Mouse (Mus musculus) forebrain, embryonic 13.5 days (tissue): ENCODE results near the gene Upb1. TPM values are rescaled to one million over a fixed set of nuclear protein-coding genes. Genes with fewer than 3 reads are reported as not detected.
"Not testable (repeated sequence)": the region's sequence is repeated elsewhere in the genome, so short reads cannot be mapped to it uniquely, and the experiment has no call there.

Experiments
- ATAC-seq: fragments of 200-750 bp; cut with Nextera tagmentation; 2 replicates; pipeline ENCODE4 v1.8.0; 2017
- H3K27ac ChIP-seq: fragments of 300-500 bp; sonication (generic); 2 replicates; pipeline ENCODE4 v1.5.1; 2015; ENCODE audit warnings: inconsistent platforms, mild to moderate bottlenecking, moderate library complexity
- H3K27me3 ChIP-seq: fragments of 300-500 bp; sonication (generic); 2 replicates; pipeline ENCODE4 v1.6.1; 2015; ENCODE audit warnings: mild to moderate bottlenecking, inconsistent platforms
- H3K36me3 ChIP-seq: fragments of 300-500 bp; sonication (generic); 2 replicates; pipeline ENCODE4 v1.6.1; 2015; ENCODE audit warnings: mild to moderate bottlenecking, inconsistent platforms; ENCODE audit not compliant: poor library complexity, severe bottlenecking
- H3K4me1 ChIP-seq: fragments of 300-500 bp; sonication (generic); 2 replicates; pipeline ENCODE4 v1.6.1; 2015; ENCODE audit warnings: inconsistent platforms
- H3K4me2 ChIP-seq: fragments of 300-500 bp; sonication (generic); 2 replicates; pipeline ENCODE4 v1.6.1; 2015; ENCODE audit warnings: inconsistent platforms, mild to moderate bottlenecking, moderate library complexity
- H3K4me3 ChIP-seq: fragments of 300-500 bp; sonication (generic); 2 replicates; pipeline ENCODE4 v1.5.1; 2015; ENCODE audit warnings: mild to moderate bottlenecking, inconsistent platforms
- H3K9ac ChIP-seq: fragments of 300-500 bp; sonication (generic); 2 replicates; pipeline ENCODE4 v1.6.1; 2015; ENCODE audit warnings: mild to moderate bottlenecking, inconsistent platforms
- H3K9me3 ChIP-seq: fragments of 300-500 bp; sonication (generic); replicated peaks from 2 replicates; pipeline ENCODE4 v1.6.1; 2016; ENCODE audit warnings: inconsistent platforms
- WGBS: fragments of 180-500 bp; shearing (Covaris S2); methylation state at CpG from one replicate; pipeline ENCODE4 v1.1.7; 2015; 5-methylcytosine and 5-hydroxymethylcytosine counted together
- polyA plus RNA-seq: library from polyadenylated mRNA; unstranded; fragments of >200 nt; fragmentation: Nextera tagmentation; extraction: Ambion mirVana; gene quantifications from 2 replicates; pipeline ENCODE4 v1.2.1, GENCODE M21; 2015

Gene Upb1
- polyA plus RNA-seq, 1 experiment from 2014 or later = not detected

DNA sequence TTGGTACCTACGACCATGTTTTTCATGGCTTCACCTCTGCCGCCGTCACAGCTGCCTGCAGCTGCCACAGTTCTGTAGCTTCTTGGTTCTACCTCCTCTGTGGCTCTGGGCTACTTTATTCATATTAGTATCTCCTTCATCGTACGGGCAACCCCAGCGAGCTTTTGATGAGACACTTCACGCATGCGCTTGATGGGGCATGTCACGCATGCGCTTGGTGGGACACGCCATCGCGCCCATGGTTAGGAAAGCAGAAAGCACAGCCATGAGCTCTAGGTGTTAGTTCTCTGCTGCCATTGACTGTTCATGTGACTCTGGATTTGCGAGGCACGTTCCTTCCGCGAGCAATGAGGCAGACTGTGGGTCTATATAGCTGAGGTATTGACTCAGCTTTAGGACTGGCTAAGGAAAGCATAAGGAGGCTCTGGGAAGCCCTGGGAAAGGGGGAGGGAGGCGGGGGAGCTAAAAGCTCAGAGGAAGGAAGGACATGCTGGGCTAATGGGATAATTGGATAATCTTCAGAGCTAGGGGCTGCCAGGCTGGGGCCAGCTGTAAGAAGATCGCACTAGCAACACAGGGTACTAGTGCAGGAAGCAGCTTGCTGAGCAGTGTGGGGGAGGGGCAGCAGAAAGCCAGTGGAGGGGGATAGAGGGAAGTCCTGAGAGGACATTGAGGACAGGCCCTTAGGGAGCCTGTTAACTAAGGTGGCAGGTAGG, 43.4 kb downstream of the Upb1 start:
- peak; percentile 83 for ATAC-seq
- peaks cover 13% of the 10 kb centered on the region for H3K4me1 ChIP-seq
- H3K4me3 ChIP-seq = no peak overlapping the region
- no peaks in the 10 kb centered on the region for H3K36me3 ChIP-seq
- H3K9me3 ChIP-seq = no peaks in the 10 kb centered on the region
- H3K9ac ChIP-seq = no peak overlapping the region
- peak overlapping the region; percentile 48; the same call in 1 of the 2 replicates for H3K27ac ChIP-seq
- no peak overlapping the region for H3K4me2 ChIP-seq
- WGBS = 72% methylated on average over 19 of the region's 19 CpGs
- H3K27me3 ChIP-seq = no peaks in the 10 kb centered on the region

DNA sequence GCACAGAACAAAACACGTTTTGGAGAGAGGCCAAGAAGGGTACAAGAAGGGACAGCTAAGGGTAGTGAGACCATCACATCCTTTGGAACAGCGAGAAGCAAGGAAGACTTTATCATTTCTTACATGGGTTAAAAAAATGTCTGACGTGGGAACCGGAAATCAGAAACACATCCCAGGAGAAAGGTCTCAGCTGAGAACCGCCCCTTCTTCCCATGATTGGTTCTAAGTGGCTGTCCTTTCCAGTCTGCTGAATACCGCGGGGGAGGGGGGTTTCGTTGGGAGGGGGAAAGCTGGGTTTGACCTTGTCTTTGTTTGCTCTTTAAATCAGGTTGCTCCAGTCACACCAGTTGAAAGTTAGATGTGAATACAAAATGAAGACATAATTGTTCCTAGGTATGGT, 44.1 kb downstream of the Upb1 start:
- no peak overlapping the region for H3K4me3 ChIP-seq
- 60% methylated on average over 8 of the region's 8 CpGs for WGBS
- no peaks in the 10 kb centered on the region for H3K36me3 ChIP-seq
- no peak overlapping the region; the same call in 1 of the 2 replicates for H3K27ac ChIP-seq
- H3K9ac ChIP-seq = no peak overlapping the region
- no peak for ATAC-seq
- no peaks in the 10 kb centered on the region for H3K9me3 ChIP-seq
- no peak overlapping the region for H3K4me2 ChIP-seq
- peaks cover 11% of the 10 kb centered on the region for H3K4me1 ChIP-seq
- no peaks in the 10 kb centered on the region for H3K27me3 ChIP-seq

DNA sequence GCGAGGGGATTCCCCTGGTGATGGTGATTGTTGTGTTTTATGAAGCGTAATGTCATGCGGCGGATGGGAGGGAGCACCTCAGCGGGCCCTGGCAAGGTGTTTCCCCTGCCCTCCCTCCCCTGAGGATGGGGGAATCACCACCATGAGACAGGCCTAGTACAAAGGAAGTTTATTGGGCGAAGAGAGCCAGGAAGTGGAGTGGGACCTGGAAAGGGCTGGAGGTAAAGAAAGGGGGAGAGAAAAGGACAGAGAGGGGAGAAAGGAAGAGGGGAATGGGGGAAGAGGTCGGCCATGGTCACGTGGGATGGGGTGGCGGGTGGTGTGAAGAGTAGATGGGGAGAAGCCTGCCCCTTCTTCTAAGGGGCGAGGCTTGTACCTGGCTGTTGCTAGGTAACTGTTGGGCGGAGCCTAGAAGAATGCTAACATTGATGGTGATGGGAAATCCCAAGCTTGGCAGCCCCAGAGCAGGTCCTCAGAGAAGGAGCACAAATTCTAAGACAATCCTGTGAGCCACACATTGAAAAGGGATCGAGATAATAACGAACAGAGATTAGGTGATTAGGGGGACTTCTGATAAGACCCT, 45.7 kb downstream of the Upb1 start:
- Histone ChIP-seq H3K27ac (no peak overlapping the region), H3K9me3 (no peaks in the 10 kb centered on the region), H3K27me3 (no peaks in the 10 kb centered on the region), H3K4me1 (peaks cover 21% of the 10 kb centered on the region), H3K36me3 (no peaks in the 10 kb centered on the region), H3K4me2 (no peak overlapping the region), H3K9ac (no peak overlapping the region), H3K4me3 (no peak overlapping the region)
- no peak for ATAC-seq
- 71% methylated on average over 13 of the region's 13 CpGs for WGBS

DNA sequence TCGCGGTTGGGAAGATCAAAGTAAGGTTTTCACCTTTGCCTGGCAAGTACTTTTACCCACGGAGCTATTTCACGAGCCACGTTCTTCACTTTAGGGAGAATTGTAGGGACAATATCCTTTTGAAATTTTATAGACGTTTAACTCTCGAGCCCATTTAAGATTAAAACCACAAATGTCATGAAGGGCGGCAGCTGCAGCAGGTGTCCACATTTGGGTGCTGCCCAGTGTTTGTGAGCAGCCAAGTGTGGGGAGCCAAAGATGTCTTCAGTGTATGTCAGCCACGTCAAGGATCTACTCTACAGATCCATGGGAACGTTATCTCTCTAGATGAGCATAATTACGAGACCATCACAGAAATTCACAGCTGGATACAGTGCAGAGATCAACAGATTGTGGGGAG, 46.6 kb downstream of the Upb1 start:
- Histone ChIP-seq H3K27me3 (no peaks in the 10 kb centered on the region), H3K9me3 (no peaks in the 10 kb centered on the region), H3K4me2 (no peak overlapping the region), H3K36me3 (no peaks in the 10 kb centered on the region), H3K9ac (no peak overlapping the region), H3K4me1 (peaks cover 24% of the 10 kb centered on the region), H3K4me3 (no peak overlapping the region), H3K27ac (no peak overlapping the region)
- WGBS = 86% methylated on average over 11 of the region's 11 CpGs
- no peak for ATAC-seq

DNA sequence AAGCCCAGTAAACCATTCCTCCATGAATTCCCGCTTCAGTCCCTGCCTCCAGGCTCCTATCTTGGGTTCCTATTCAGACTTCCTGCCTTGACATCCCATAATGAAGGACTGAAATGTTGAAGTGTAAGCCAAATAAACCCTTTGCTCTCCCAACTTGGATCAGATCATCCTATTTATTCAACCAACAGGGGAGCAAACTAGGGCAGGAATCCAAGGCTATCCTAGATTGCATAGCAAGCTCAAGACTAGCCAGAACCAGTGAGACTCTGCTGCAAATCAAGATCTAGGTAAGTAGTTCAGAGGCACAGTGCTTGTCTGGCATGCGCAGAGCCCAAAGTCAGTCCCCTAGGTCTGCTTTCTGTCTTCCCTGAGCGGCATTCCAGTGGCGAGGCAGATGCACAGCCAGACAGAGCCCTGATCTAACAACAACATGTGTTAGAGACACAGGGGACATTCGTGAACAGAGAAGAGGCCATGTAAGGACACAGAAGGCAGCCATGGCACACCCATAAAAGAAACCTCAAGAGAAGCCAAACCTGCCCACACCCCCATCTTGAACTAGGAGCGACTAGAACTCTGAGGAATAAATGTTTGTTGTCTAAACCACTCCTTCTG, 48.0 kb downstream of the Upb1 start:
- Histone ChIP-seq H3K36me3 (no peaks in the 10 kb centered on the region), H3K9ac (no peak overlapping the region), H3K27me3 (no peaks in the 10 kb centered on the region), H3K4me3 (no peak overlapping the region), H3K4me2 (no peak overlapping the region), H3K27ac (no peak overlapping the region), H3K9me3 (no peaks in the 10 kb centered on the region), H3K4me1 (peaks cover 24% of the 10 kb centered on the region)
- ATAC-seq = no peak
- WGBS = 90% methylated on average over 6 of the region's 6 CpGs

DNA sequence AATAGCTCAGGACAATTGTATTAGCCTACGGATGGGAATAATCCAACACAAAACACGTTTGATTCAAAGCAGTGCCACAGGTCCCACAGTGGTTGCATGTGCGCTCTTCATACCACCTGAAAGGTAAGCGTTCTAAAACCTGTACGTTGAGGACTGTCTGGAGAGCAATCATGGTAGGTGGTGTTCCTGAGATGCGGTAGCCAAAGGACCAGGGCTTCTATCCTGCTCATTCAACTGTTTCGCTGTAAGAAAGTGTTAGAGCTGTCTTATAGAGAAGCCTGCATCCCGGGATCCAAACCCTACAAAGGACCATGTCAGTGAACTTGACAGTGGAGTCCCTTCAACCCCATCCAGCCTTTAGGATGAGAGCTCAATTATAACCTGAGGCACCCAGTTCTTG, 49.4 kb downstream of the Upb1 start:
- Histone ChIP-seq H3K9ac (no peak overlapping the region), H3K4me2 (no peak overlapping the region), H3K36me3 (no peaks in the 10 kb centered on the region), H3K27me3 (no peaks in the 10 kb centered on the region), H3K4me1 (peaks cover 12% of the 10 kb centered on the region), H3K4me3 (no peak overlapping the region), H3K27ac (no peak overlapping the region), H3K9me3 (no peaks in the 10 kb centered on the region)
- ATAC-seq = no peak
- WGBS = 88% methylated on average over 8 of the region's 8 CpGs

DNA sequence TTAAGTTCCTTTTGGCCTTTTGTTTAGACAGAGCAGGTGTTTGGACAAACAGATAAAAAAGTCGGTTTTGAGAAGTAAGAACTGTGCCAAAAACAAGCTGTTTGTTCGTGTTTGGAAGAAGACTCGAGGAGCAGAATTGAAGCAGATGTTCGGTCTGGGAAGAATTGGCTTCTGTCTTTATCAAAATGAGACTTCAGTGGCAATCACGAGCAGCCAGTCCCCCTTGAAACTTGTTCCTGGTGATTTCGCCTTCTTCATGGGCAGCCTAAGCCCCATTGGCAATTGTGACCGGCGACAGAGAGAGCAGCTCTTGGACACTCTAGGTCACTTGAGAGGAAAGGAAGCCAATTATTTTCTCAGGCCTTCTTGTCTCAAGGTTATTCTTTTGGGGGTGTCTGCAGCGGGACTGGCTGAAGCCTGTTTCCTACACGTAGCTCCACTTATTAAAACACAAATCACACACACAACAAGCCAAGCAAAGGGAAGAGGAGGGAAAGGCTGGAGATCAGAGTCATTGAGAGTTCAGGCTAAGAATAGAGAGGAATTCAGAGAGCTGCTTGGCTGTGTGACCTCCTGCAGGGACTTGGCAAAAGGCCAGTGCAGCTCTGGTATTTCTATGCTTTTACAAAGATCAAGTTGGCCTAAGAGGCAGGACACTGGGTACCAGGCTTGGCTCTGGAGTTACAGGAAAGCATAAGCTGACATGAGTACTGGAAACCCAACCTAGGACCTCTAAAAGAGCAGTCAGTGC, 50.3 kb downstream of the Upb1 start:
- H3K9me3 ChIP-seq = no peaks in the 10 kb centered on the region
- no peaks in the 10 kb centered on the region for H3K36me3 ChIP-seq
- H3K4me3 ChIP-seq = no peak overlapping the region
- H3K27me3 ChIP-seq = no peaks in the 10 kb centered on the region
- ATAC-seq = peak; percentile 55; the same call in 1 of the 2 replicates
- peaks cover 12% of the 10 kb centered on the region for H3K4me1 ChIP-seq
- H3K4me2 ChIP-seq = no peak overlapping the region
- 25% methylated on average over 10 of the region's 10 CpGs for WGBS
- H3K27ac ChIP-seq = peak overlapping the region; percentile 32; the same call in 1 of the 2 replicates
- H3K9ac ChIP-seq = no peak overlapping the region

DNA sequence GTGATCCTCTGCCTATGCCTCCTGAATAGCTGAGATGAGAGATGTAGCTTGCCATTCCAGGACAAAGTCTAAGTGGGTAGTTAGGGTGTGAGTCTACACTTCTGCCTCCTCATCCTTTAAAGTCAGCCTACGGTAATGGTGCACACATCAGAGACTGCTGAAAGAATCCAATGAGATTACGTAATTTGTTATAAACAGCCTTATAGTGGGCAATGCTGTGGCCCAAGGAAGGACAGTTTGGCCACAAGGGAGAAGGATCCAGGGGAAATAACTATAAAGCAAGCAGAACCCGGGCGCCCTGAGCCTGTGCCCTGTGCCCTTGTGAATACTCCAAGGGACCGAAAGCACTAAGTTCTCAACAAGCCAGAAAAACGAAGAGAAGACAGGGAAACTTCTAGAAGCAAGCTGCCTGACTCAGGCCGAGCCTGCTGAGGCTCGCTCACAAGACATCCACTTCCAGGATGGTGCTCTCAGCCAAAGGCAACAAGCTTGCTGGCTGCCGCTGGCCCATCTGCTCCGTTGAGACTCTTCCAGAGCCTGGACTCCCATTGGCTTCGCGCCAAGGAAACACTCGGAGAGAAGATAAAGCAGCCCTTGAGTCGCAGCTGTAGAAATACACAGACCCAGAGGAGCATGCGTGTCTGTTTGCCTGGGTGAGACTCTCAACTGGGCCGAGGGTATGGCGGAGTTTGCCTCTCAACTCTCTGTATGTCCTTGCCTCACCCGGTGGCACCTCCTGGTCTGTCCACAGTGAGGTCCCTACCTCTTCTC, 55.3 kb downstream of the Upb1 start:
- not testable (repeated sequence) for H3K4me1 ChIP-seq, H3K9ac ChIP-seq, H3K4me3 ChIP-seq, H3K27me3 ChIP-seq, H3K9me3 ChIP-seq, H3K36me3 ChIP-seq, H3K4me2 ChIP-seq
- H3K27ac ChIP-seq = 0 out of 2 replicates have a peak overlapping the region, but pooled peaks have one; percentile 10
- ATAC-seq = peak; percentile 91
- WGBS = 73% methylated on average over 14 of the region's 18 CpGs

DNA sequence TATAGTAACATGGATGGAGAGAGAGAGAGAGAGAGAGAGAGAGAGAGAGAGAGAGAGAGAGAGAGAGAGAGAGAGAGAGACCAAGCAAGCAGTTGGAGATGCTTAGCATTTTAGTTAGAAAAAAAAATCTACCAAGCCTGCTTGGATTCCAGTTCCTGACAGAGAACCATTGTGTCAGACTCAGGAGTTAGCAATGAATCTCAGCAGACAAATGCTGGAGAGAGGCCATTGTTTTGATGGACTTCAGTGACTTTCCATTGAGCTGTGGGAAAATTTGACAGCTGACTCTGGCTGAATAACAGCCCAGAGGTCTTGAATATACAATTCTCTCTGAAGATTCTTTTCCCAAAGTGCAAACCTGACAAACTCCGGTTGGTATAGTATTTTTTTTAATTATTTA, 56.9 kb downstream of the Upb1 start:
- Histone ChIP-seq H3K4me3 (no peak overlapping the region), H3K9me3 (no peaks in the 10 kb centered on the region), H3K9ac (no peak overlapping the region), H3K27ac (no peak overlapping the region), H3K36me3 (no peaks in the 10 kb centered on the region), H3K4me1 (no peaks in the 10 kb centered on the region), H3K27me3 (no peaks in the 10 kb centered on the region), H3K4me2 (no peak overlapping the region)
- WGBS = 80% methylated on average over 1 of the region's 1 CpGs
- ATAC-seq = no peak

DNA sequence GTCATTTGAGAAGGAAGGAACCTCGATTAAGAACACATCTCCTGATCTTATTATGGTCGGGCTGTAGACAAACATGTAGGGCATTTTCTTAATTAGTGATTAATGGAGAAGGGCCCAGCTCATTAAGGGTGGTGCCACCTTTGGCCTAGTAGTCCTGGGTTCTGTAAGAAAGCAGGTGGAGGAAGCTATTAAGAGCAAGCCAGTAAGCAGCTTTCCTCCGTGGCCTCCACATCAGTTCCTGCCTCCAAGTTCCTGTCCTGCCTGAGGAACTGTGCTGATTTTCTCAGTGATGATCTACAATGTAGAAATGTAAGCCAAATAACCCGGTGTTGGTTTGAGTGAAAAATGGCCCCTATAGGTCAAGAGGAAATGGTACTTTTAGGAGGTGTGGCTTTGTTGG, 57.4 kb downstream of the Upb1 start:
- 84% methylated on average over 4 of the region's 4 CpGs for WGBS
- no peak overlapping the region for H3K4me2 ChIP-seq
- no peak for ATAC-seq
- no peak overlapping the region for H3K4me3 ChIP-seq
- H3K9ac ChIP-seq = no peak overlapping the region
- no peaks in the 10 kb centered on the region for H3K27me3 ChIP-seq
- no peaks in the 10 kb centered on the region for H3K36me3 ChIP-seq
- no peaks in the 10 kb centered on the region for H3K4me1 ChIP-seq
- no peak overlapping the region for H3K27ac ChIP-seq
- H3K9me3 ChIP-seq = no peaks in the 10 kb centered on the region

DNA sequence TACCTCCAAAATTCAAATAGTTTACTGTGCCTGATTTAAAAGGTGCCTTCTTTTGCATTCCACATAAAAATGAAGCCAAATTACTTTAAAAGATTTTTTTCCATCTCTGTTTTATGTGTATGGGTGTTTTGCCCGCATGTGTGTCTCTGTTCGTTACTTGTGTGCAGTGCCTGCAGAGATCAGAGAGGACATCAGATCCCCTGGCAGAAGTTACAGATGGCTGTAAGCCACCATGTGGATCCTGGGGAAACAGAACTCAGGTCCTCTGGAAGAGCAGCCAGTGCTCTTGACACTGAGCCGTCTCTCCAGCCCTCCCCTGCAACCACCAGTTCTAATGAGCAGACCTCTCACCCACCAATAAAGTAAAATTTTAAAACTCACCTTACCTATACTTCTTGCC, 61.8 kb downstream of the Upb1 start:
- no peaks in the 10 kb centered on the region for H3K27me3 ChIP-seq
- H3K4me1 ChIP-seq = no peaks in the 10 kb centered on the region
- no peak overlapping the region for H3K4me2 ChIP-seq
- H3K27ac ChIP-seq = no peak overlapping the region
- H3K36me3 ChIP-seq = no peaks in the 10 kb centered on the region
- WGBS = 92% methylated on average over 3 of the region's 3 CpGs
- H3K4me3 ChIP-seq = no peak overlapping the region
- H3K9me3 ChIP-seq = no peaks in the 10 kb centered on the region
- no peak overlapping the region for H3K9ac ChIP-seq
- no peak for ATAC-seq
